Mouse (Mus musculus) thymus, adult 2 months (tissue): ENCODE measurements around the gene Lef1.

ENCODE experiments used
- CTCF ChIP-seq: fragments of 200-500 bp; IDR thresholded peaks from 2 replicates; pipeline ENCODE4 v1.5.1; 2012; ENCODE audit warnings: mild to moderate bottlenecking, control low read depth, low read length, moderate library complexity, borderline replicate concordance; ENCODE audit not compliant: control insufficient read depth, poor library complexity, insufficient read depth; ENCODE audit errors: extremely low read depth
- POLR2A ChIP-seq: fragments of 200-500 bp; IDR thresholded peaks from 2 replicates; pipeline ENCODE4 v1.6.1; 2012; ENCODE audit warnings: mild to moderate bottlenecking, low read length, control low read depth, moderate library complexity; ENCODE audit not compliant: control insufficient read depth, poor library complexity, insufficient read depth; ENCODE audit errors: extremely low read depth

DNA sequence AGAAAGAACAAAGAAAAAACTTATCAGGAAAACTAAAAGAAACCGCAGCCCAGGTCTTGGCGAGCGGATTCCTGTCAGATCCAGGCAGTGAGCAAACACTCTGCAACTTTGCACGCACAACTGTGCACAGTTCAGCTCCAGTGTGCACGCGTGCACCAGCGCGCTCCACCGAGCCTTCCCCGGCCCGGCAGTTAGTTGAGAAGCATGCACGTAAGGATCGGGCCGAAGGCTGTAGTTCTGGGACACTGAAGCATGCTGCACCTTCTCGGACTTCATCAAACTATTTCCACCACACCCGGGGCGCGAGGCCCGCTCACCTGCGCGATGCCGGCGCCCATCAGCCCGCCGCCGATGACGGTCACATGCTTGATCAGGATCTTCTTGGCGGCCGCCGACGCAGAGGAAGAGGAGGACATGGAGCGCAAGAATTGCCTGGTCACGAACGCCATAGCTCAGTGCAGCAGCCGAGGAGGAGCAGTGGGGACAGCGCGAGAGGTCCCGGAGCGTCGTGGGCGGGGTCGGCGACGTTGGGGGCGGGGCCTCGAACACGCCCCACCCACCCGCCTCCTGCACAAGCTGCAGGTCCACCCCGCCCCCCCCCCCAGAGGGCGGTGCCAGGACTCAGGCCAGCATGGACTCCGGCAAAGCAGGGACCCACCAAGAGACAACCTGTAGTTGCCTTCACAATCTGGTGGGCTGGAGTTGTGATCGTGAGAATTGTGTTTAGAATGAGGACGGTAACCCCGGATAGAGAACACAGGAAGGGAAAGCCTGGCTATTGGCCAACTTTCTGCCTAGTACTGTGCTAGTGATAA lies 161.5 kb downstream of the Lef1 start, which contains the start of gene Hadh:
- TF ChIP-seq CTCF: 0 out of 2 replicates have a peak, but pooled peaks have one; percentile 32
- TF ChIP-seq POLR2A: peak; percentile 38; the same call in 1 of the 2 replicates
